ENCODE assay signal across 8 mouse cellular contexts in the genomic region with DNA sequence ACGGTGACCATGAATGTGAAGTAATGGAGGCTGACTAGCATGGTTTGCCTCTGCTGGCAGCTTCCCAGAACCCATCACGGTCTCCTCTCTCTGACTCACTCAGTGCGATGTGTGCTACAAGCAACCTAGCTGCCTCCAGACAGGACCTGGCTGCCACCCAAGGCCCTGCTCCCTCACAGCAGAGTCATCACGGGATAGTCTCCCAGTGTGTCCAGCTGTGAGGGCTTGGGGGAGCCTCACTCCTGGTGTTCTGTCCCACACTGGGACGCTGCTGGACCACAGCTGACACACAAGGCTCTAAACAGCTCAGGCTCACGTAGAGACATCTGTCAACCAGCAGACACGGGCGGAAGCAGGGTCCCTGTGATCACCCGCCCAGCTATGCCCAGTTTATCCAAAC.
DNase-seq lines count a peak whose midpoint lies in the region; ATAC-seq and TF ChIP-seq lines count a peak whose summit lies in the region.

No protein-coding gene starts in this region.

- no peak for TF ChIP-seq CTCF in left cerebral cortex, adult 2 months (IDR thresholded peaks at IDR 0.05)

- H3K4me1 ChIP-seq in forebrain, embryonic 12.5 days: peaks cover 21% of the 10 kb centered on the region
- peaks cover 31% of the 10 kb centered on the region for H3K4me1 ChIP-seq in heart, embryonic 15.5 days (replicated peaks)

- 86% methylated on average over 9 of the region's 9 CpGs for WGBS in forebrain, embryonic 12.5 days
- 30% methylated on average over 9 of the region's 9 CpGs for WGBS in heart, embryonic 15.5 days

- peaks cover 23% of the 10 kb centered on the region for H3K36me3 ChIP-seq in forebrain, embryonic 12.5 days (replicated peaks)
- H3K36me3 ChIP-seq in heart, embryonic 15.5 days: no peaks in the 10 kb centered on the region

- no peak overlapping the region for H3K9ac ChIP-seq in forebrain, embryonic 12.5 days
- no peak overlapping the region for H3K9ac ChIP-seq in heart, embryonic 15.5 days

- intact Hi-C loops in left cerebral cortex, adult 2 months (cut with DNase I): no loop called here

- H3K4me3 ChIP-seq in forebrain, embryonic 12.5 days (replicated peaks): no peak overlapping the region
- H3K4me3 ChIP-seq in heart, embryonic 15.5 days: no peak overlapping the region
- H3K4me3 ChIP-seq in left cerebral cortex, adult 2 months: no peak overlapping the region

- H3K4me2 ChIP-seq in forebrain, embryonic 12.5 days: no peak overlapping the region
- H3K4me2 ChIP-seq in heart, embryonic 15.5 days: no peak overlapping the region

- peak overlapping the region; percentile 1; the same call in 1 of the 2 replicates for H3K27ac ChIP-seq in forebrain, embryonic 12.5 days
- H3K27ac ChIP-seq in heart, embryonic 15.5 days: peak overlapping the region; percentile 77
- no peak overlapping the region for H3K27ac ChIP-seq in left cerebral cortex, adult 2 months

- H3K9me3 ChIP-seq in forebrain, embryonic 12.5 days: no peaks in the 10 kb centered on the region
- H3K9me3 ChIP-seq in heart, embryonic 15.5 days (replicated peaks): no peaks in the 10 kb centered on the region

- H3K27me3 ChIP-seq in forebrain, embryonic 12.5 days: no peaks in the 10 kb centered on the region
- no peaks in the 10 kb centered on the region for H3K27me3 ChIP-seq in heart, embryonic 15.5 days

- DNase-seq in retina, postnatal 1 day: peak; percentile 60
- no peak for DNase-seq in retina, embryonic 14.5 days (ENCODE audit: low spot score)
- DNase-seq in left cerebral cortex, adult 2 months (ENCODE audit: extremely low spot score in 1 of 2, low spot score in 2 of 2): peak; percentile 26 to 51
- peak; percentile 62 to 64 for DNase-seq in right cerebral cortex, postnatal 10 days (ENCODE audit: low spot score in 2 of 2)
- no peak for DNase-seq in spleen, postnatal 14 days (ENCODE audit: low spot score in 2 of 2)

- ATAC-seq in forebrain, embryonic 12.5 days (ENCODE audit: low FRiP score): no peak
- ATAC-seq in heart, embryonic 15.5 days (replicated peaks; ENCODE audit: insufficient number of reproducible peaks, insufficient read depth, low FRiP score, low read depth): peak; percentile 90
- ATAC-seq in megakaryocyte-erythroid progenitor cell, adult 5-6 weeks (replicated peaks; ENCODE audit: low FRiP score, low TSS enrichment, poor library complexity, severe bottlenecking): no peak

Comparison
In these comparisons a context has a peak if more than half of its experiments do, and no peak if none do; other contexts are left out.
1. DNase-seq: peak in retina, postnatal 1 day (single experiment), left cerebral cortex, adult 2 months (2 of 2) and right cerebral cortex, postnatal 10 days (2 of 2); none in retina, embryonic 14.5 days (single experiment) and spleen, postnatal 14 days (0 of 2).